Mouse (Mus musculus) CD4-positive, CD25-positive, alpha-beta regulatory T cell, adult 4 months (primary cell): ENCODE data around the gene Mgea5. TPM values are rescaled to one million over a fixed set of nuclear protein-coding genes. Genes with fewer than 3 reads are reported as not detected.
"Not testable (repeated sequence)": the region's sequence is repeated elsewhere in the genome, so short reads cannot be mapped to it uniquely, and the experiment has no call there.

Experiments used
- ATAC-seq: one replicate; pipeline ENCODE4 v1.8.0; 2017
- polyA plus RNA-seq, 2 experiments: library from polyadenylated mRNA; unstranded; fragments of 100-300 nt; shearing (Covaris generic); gene quantifications; one replicate each; pipeline ENCODE4 v1.2.1; 2017

Mgea5 gene
- polyA plus RNA-seq: 100 to 1,000 TPM; 191 to 247 TPM

DNA sequence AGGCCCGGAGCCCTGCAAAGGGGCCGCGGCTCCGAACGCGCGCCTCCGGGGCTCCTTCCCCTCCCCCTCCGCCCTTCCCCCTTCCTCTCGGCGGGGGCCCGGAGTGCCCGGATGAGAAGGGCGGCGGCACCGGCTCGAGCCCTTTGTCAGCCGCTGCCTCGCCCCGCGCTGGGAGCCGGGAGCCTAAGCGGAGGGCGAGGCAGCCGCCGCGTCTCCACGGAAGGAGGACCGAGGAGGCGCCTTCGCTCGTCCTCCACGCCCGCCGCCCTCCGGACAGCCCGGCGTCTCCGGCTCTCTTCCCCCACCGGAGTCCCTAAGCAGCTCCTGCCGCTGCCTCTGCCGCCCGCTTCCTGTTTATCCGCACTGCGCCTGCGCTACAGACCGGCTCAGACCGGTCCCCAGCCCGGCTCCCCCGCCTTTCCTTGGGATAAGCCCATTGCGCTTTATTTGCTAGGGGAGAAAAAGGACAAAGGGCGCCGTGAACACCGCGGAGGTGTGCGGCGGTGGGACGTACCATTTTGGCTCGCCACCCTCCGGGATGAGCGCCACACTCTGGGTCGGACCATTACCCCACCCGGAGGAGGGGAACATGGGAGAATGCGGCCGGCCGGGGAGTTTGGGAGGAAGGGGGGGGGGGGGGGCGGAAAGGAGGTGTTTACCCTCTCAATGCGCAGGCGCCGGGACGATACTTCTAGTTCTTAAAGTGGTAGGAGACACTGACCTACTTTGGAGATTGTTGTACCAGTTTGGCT is at the start of gene Mgea5:
Gene Mgea5, minus strand, starts transcription at position 657 of the 752 bp plus-strand sequence.
- ATAC-seq: peak; percentile 95

DNA sequence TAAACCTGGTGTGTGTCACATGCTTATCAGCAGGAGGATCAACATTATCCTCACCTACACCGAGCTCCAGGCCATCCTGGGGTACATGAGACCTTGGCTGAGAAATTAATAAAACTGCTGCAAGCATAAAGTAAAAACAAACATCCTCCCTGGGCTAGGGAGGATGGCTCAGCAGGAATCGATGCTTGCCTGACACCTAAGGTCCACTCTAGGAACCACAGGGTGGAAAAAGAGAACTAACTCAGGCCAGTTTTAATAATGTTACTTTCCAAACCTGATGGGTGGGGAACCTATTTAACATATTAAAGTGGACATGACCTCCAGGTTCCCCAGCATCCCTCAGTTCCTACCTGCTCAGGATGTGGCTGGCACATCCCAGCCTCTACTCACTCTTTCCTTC is 47.0 kb upstream of the Mgea5 start:
- ATAC-seq: no peak

DNA sequence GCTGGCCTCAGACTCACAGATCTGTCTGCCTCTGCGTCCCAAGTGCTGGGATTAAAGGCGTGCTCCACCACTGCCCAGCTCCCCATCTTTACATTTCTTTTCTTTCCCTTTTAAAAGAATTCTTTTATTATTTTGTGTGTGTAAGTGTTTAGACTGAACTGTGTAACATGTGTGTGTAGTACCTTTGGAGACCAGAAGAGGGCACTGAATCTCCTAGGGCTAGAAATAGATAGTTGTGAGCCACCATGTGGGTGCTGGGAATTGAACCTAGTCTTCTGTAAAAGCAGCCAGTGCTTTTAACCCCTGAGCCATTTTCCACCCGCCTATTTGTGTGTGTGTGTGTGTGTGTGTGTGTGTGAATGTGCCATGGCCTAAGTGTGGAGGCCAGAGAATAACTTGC is 44.1 kb upstream of the Mgea5 start:
- no peak for ATAC-seq

DNA sequence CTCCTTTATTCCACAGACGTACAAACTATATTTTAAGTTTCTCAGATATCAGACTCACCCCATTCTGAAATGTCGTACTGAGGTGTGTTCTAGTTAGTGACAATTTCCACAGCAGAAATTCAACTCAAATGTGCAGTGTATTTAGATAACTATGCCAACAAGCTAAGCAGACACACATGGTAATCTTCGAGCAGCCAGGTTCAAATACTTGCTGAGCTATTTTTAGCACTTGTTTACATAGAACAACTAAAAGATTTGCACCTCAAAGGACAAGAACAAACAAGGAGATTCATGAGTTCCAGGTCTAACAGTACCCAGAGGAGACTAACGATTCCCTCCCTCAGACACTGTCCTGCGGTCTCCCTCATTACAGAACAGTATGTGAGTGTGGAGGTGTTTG is 43.5 kb upstream of the Mgea5 start:
- no peak for ATAC-seq

DNA sequence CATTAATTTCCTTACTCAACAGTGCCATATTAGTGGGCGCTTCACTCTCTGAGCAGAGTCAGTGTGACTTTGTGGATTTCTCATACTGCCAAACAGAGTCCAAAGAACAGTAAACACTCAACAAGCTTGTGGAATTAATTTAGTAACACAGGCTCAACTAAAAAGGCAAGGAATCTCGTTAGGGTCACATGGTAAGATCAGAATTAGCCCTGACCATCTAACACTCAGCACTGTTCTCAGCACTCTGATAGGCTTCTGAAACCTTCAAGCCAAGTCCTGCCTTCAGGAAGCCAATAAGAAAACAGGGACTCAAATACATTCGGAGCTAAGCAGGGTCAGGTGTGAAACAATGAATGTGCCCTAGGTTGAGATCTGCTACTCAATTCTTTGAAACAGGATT is 42.5 kb upstream of the Mgea5 start:
- no peak for ATAC-seq

DNA sequence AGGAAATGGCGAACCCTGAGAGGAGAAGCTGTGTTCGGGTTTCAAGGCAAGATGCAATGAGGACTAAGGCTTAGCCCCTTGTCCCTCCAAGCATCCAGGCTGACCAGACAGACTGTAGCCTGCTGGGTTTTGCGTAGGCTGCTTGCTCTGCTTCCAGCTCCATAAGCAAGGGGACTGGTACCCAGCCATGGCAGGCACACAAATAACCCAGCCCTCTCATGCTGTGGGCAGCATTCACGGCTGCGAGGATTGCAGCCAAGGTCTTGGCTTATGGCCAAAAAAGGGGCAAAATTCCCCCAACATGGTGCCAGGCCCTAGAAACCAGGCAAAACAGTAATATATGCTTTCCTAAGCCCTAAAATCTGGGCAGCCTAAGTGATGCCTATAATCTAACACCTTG is 38.2 kb upstream of the Mgea5 start:
- ATAC-seq: no peak

DNA sequence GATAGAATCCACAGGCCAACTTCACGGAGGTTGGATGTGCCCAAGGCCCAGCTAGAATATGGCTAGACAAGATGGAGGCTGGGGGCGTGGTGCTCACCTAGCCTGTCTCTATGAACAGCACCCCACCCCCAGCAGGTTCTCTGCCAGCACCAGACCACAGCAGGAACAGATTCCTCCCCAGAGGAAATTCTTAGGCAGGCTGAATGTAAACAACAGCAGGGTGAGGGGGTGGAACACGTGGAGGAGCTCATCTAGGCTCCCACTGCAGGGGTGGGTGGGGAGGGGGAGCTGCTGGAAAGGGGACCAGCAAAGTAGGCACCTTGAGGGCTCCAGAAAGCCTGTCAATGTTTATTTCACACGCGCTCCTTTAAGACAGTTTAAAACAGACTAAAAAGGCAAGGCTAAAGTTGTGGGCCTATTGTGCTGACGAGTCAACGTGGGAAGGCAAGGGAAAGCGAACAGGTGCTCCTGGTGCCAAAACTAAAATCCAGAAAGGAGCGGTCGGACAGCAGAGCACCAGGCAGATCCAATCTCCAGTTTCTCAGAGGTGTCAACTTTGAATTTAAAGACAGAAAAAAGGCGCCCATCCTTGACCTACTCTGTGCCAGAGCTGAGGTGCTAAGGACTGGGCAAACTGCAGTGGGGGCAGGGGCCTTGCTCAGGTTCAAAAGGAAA is 34.3 kb upstream of the Mgea5 start:
- ATAC-seq: no peak

DNA sequence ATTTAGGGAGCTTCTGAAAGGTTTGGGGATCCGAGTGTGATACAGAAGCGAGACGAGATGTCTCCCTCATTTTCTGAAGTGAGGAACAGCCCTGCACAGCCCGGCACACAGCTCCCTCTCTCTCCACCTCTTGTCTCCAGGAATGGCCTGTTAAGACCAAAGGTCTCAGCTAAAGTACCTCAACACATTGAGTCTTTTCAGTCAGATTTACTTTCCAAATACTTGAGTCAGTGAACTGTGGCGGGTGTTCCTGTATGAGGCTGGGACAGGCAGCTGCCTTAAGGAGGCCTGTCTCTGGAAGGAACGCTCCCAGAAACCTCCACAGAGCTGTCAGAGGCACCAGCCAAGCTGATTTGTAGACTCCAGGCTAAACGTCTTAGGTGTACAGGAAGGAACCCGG is 33.1 kb upstream of the Mgea5 start:
- ATAC-seq: no peak

DNA sequence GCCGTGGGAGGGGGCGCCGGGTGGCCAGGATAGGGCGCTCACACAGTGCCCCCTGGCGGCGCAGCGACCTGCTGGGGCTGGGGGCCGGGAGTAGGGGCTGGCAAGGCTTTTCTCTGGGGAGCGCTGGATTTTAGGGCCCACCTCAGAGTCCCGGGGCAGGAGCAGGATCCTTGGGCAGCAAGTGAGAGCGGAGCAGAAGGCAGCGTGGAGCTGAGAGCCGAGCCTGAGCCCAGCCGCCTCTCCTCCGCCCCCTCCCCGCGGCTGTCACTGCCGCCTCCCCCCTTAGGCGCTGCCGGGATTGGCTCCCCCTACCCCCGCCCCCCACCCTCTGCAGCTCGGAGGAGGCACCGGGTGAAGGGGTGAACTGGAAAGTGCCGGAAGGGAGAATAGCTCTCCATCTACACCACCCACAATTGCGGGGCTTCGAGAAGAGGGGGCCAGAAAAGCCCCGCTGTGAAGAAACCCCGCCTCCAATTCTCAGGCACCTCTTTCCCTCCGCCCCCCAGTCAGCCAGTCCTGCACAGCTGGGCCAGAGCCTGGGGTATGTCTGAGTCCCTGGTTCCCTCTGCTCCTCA is 32.3 kb upstream of the Mgea5 start, which contains the start of gene Kcnip2:
Gene Kcnip2, minus strand, starts transcription at position 231 of the 575 bp plus-strand sequence.
- ATAC-seq: peak; percentile 25

DNA sequence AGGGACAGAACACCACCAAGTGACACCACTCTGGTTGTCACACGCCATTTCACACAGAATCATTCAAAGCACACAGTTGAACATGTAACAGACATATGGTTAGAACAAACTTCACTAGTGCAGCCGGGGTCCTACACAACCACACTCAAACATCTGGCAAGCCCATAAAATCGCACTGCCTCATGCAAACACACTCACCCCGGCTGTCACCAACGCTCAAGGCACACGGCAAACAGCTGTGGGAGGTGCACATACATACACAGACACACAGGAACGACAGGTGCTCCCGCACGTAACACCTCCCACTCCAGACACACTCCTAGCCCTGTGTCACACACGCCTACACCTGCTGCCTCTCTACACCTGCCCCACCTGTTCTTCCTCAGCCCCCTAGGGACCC is 31.5 kb upstream of the Mgea5 start:
- no peak for ATAC-seq

DNA sequence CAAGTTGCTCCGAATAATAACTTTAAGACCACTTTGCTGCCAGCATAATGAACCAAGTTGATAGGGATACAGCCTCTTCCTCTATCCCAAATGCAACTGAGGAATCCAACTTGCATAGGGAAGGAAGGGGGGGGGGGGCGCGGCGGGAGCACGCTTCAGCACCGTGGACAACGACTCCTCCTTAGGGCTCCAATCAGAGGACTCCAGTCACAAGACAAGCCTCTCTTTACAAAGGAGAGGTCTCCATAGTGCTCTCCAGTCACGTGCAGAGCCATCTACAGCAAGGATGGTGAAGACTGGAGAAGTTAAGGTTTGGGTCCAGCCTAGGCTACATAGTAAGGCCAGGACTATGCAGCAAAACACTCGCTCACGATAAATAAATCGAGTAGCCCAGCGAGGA is 30.2 kb upstream of the Mgea5 start:
- no peak for ATAC-seq

DNA sequence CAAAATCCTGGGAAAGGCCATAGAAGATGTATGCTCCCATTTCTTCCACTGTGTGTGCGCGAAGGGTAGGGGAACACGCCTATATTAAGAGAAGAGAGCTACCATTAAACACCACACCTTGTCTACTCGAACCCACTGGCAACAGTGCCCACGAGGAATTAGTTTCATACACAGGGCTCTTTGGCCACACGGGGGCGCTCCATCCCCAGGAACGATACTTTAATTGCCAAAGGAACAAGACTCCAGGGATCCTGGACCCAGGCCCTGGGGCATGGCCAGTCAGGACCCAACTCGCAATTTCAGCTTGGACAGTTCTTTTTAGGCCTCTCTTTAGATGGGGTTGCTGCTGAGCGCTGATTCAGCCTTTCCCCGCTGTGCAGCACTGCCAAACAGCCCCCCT is 29.6 kb upstream of the Mgea5 start:
- peak; percentile 46 for ATAC-seq

DNA sequence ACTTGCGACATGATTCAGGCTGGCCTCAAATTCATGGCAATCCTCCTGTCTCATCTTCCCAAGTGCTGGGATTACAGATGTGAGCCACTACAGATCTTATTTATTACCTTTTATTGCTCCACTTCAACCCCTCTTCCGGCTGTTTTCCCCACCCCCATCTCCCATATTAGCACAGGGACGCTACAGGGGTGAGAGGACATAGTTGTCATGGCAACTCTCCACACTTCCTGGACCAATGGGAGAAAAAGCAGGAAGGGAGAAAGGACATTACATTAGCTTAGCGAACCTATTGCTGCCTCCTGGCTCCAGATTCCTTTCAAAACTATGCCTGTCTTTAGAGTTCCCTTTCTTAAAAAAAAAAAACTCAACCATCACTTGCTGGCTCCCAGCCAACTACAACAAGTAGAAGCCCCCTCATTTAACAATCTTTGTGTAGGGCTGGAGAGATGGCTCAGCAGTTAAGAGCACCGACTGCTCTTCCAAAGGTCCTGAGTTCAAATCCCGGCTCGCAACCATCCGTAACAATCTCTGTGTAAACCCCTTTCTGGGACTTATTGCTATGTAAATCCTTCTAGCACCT is 29.1 kb upstream of the Mgea5 start:
- peak; percentile 11 for ATAC-seq

DNA sequence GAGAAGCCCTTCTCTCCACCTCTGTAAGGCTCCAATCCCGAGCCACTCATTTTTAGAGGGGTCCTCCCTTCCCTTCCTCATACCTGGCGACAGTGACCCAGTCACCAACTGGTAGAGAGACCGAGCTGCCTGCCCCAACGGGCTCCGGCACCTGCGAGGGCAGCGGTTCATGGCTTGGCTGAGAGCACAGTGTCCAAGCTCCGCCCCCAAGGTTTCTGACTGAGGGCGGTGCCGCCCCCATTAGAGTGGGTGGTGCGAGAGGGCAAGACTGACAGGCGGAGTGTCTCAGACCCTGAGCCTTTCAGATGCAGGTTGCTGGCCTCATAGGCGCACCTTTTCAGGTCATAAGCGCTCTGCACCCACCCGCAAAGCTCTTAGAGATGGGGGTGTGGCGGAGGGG is 28.5 kb upstream of the Mgea5 start:
- ATAC-seq: peak; percentile 76

DNA sequence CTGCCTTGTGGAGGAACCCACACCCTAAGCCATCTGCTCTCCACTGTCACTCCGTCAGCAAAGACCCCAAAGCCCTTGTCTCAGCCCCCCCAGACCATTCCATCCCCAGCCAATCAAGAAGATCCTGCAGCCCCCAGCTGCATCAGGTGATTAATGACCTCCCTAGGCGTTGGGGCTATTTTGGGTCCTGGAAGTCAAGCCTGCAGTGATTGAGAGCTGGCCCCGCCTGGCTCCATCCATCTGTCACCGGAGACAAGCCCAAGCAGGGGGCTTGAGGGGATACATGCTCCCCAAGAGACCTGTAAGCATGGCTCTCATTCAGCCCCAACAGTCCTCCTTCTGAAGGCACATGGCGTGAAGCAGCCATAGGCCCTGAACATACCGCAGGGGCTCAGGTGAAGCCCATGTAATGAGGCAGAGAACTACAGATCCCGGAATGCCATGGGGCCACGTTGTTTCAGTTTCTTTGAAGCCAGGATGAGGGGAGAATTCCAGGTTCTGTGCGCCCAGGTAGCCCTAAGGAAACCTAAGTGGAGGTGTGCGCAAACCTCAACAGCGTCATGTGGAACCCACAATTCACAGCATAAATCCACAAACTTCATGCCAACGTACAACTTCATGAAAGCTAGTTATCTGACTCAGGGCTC is 27.5 kb upstream of the Mgea5 start:
- no peak for ATAC-seq

DNA sequence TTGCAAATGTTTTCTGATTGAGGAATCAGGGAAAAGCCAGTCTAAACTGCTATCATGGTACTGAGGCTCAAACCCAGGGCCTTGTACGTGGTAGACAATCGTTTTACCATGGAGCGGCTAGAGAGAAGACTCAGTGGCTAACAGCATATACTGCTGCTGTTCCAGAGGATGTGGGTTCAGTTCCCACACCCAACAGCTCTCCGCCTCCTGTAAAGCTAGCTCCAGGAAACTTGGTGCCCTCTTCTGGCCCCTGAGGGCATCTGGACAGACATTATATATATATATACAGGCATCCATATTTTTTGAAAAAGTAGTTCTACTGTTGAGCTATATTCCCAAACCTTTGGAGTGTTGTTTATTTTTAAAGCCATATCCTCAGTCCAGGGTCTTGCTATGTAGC is 24.1 kb upstream of the Mgea5 start:
- peak; percentile 24 for ATAC-seq

DNA sequence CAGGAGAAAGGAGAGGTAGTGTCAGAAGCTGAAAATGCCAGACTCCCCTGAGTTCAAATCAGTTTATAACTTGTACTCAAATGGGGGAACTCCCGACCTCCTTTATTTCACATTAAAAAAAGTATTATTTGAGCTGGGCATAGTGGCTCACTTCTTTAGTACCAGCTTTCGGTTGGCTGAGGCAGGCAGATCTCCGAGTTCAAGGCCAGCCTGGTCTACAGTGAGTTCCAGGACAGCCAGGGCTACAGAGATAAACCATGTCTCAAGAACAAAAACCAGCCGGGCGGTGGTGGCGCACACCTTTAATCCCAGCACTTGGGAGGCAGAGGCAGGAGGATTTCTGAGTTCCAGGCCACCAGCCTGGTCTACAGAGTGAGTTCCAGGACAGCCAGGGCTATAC is 22.2 kb upstream of the Mgea5 start:
- not testable (repeated sequence) for ATAC-seq

DNA sequence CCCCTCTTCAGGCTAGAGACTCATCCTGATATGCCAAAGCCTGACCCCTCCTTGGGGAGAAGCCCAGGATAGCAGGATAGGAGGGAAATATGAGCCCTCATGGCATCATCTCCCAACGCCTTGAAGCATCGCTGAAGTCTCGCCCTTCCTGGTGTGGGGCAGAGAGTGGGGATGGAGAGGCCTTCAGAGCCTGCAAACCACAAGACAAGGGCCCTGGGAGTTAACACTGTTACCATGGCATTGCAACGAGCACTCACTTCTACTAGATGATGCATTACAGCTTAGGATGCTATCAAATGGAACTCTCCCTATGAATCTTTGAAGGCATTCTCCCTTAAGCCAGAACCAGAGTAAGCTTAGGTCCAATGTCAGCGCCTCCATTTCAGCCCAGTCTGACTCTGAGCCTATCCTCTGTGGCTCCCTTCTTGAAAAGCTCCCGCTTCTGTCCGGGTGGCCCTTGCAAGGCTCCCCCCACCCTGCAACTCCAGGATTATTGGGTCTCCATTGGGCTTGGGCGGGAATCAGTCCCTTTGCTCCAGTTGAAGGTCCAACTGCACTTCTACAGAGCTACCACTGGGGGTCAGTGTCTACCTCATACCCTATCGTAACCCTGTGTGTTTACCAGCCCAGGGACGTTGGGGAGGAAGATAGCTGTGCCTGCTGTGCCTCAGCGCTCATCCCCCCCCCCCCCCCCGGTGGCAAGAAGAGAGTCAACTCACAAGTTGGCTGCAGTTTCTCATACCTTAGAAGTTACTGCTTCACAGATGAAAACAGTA is 21.1 kb upstream of the Mgea5 start:
- peak; percentile 96 for ATAC-seq

DNA sequence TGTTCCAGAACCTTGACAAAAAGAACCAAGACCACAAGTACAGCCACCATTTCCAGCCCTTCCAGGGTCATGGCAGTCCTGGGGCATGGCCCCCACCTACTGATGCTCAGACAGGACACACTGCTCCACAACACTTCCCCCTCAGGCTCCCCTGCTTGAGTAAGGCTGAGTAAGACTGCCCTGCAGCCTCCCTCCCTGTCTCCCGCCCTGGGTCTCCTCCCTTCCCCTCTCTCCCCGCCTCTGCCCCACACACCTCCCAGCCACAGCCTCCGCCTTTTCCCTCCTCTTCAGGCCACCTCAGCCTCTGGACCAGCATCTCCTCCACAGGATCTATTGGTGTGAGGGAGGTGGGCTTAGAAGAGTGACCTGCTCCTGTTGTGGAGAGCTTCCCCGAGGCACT is 19.8 kb upstream of the Mgea5 start:
- ATAC-seq: no peak

DNA sequence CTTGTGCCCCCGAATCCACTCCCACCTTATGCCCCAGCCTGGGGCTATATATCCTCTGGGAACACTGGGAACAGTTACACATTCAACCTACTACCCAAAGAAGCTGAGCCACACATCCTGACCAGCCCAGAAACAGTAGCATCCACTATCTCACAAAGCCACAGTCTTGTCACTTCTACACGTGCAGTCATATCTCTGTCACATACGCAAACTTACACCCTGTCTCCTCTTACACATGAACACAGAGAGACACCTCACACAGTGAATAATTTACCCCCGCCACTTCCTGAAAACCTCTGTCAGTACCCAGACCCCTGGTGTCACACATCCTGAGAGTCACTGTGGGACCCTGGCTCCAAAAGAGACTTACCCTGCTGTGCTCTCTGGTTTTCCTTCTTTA is 19.1 kb upstream of the Mgea5 start:
- no peak for ATAC-seq

DNA sequence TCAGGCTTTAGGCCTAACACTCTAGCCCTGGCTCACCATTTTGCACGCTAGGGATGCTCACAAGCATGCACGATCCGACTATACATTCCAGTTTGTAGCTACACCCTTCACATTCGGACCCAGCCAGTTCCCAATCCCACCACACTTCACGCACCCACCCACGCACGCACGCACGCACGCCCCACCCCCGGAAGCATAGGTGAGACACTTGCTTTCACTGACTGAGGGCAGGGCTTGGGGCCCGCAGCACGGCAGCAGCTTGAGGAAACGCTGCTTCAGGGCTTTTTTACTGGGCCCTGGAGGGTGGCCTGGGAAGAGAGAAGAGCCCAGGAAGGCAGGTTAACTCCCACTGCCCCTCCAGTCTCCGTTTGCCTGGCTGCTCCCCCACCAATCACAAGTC is 13.2 kb upstream of the Mgea5 start:
- peak; percentile 71 for ATAC-seq

DNA sequence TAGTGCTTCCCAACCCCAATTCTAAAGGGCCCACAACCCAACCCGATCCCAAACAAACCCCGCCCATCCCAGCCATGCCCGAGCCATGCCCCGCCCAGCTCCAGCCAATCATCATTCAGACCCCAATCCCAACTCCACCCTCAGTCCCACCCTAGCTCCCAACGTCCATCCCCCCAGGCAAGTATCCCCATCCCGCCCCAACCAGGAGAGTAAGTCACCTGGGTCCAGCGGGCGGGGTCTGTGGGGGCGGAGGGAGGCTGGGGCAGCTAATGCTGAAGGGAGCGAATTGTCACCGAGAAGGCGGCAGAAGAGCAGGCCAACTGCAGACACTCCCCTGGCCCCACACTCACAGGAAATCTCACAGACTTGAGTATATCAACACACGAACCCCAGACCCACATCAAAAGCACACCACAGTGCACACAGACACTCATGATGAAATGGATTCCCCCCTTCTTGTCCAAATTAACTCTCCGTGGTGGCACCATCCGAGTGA is 12.5 kb upstream of the Mgea5 start:
- peak; percentile 88 for ATAC-seq
